Mouse (Mus musculus) mesoderm, embryonic 11.5 days (tissue): ENCODE measurements around the gene Grip1.

Experiments used
- DNase-seq: peaks from one replicate; pipeline ENCODE4 v3.0.0-alpha.2; 2012; ENCODE audit warnings: low read depth, low spot score

The Grip1 gene

DNA sequence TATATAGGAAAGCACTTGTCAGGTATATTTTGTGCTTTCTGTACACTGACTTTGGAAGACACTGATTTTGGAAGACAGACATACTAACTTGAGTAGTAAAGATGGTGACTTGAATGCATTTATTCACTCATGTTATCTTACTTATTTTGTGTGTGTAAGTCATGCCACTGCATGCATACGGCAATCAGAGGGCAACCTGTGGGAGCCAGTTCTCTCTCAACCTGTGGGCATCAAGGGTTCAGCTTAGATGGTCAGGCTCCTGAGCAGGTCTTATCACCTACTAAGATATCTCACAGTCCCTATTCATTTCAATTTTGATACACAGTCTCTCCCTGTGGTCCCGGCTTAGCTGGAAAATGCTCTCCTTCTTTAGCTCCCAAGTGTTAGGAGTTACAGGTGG, 5.4 kb downstream of the Grip1 start:
- DNase-seq = no peak

- no peak for DNase-seq
Measured at GRCm38 (mm10) chr10:119463345-119463744, 9.7 kb downstream of the Grip1 start.

GRCm38 (mm10) chr10:119463793-119464192, 10.2 kb downstream of the Grip1 start:
- no peak for DNase-seq

DNA sequence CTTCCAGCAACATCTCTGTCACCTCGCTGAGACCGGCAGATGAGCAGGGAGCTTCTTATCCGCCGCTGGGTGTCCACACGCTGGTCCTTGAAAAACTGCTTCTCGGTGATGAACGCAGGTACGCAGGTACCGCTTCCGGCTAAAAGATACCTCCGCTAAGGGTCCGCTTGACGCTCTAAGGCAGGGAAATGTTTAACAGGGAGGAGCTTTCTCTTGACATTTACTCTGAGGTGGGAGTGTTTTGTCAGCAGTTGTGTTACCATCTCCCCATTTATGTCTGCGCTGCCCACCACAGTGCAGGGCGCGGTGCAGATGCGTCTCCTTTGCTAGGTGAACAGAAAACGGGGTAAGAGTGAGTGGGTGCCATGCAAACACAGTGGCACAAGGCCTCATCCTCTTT, 14.3 kb downstream of the Grip1 start:
- no peak for DNase-seq

DNA sequence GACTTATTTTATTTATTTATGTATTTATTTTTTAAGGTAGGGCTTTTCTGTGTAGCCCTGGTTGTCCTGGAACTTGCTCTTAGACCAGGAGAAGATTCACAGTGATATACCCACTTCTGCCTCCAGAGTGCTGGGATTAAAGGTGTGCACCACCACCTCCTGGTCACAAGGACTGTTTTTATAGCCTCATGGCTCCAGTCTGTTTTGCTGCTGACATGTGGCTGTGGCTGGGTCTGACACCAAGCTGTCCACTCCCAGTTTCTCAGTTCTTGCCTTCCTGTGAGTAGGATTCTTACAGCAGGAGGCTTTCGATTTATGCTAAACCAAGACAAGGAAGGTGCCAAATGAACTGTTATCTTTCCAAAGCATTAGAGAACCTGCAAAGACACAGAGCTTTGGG, 16.5 kb downstream of the Grip1 start:
- DNase-seq = no peak

- no peak for DNase-seq
Measured at GRCm38 (mm10) chr10:119475166-119475565, 21.5 kb downstream of the Grip1 start.

- DNase-seq = no peak
Measured at GRCm38 (mm10) chr10:119477661-119478060, 24.0 kb downstream of the Grip1 start.

DNA sequence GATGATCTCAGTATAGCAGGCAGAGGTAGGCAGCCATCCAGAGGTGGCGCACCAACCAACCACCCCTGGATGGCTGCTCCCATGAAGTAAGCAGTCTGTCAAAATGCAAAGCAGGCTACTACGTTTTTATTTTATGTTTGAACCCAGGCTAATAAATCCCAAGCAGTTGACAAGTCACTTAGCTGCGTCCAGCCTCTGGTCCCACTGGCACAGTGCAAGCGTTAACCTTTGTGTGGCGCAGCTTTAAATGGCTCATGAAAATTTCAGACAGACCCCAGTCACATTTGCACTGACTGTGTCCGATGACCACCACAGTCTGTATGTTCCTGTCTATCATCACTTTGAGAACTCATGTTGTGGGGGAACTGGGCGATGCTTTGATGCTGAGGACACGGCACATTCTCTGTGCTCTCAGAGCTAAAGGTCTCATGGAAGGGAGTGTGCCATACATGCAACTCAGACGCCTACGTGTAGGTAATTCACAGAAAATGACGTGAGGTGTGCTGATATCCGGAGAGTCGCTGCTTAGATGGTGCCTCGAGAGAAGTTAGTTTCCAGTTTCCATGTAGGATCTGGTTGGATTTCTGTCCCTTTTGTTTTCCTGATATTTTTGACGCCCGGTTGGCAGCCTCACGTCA, 29.6 kb downstream of the Grip1 start:
- peak; percentile 66 for DNase-seq

- DNase-seq = peak; percentile 61
Measured at GRCm38 (mm10) chr10:119483766-119484165, 30.1 kb downstream of the Grip1 start.

DNA sequence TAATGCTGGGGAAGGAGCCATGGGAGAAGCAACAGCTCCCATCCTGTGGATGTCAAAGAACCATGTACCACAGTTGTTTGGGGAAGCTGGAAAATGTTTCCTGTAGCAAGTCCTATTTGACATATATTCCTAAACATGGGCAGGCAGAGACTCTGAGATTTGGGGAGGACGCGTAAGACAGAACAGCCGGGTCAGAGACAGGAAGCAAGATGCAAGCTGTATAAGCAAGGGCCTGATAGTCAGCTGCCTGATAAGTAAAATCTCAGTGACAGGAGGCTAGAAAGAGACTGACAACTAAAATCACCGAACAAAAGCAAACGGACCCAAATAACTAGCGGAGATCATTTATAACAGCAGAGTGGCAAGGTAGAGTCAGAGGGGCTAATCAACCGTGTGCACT, 33.3 kb downstream of the Grip1 start:
- DNase-seq = no peak

- no peak for DNase-seq
Measured at GRCm38 (mm10) chr10:119490831-119491230, 37.2 kb downstream of the Grip1 start.

DNA sequence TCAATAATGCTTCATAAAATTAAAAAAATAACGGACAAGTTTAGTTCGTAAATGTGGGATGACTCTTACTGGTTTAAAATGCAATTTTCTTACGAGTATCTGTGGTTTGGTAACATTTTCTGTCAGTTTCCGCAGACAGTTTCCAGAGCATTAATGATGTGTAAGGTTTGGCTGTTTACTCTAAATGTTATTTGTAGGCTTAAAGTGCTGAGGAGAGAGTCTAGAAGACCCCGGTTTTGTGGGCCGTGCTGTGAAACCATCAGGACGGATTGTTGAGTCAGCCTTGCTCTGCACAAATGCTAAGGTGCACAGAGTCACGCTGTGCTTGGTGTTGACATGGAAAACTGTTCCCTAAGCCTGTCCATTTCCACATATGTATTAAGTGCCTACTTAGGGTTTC, 41.7 kb downstream of the Grip1 start:
- DNase-seq = no peak

DNA sequence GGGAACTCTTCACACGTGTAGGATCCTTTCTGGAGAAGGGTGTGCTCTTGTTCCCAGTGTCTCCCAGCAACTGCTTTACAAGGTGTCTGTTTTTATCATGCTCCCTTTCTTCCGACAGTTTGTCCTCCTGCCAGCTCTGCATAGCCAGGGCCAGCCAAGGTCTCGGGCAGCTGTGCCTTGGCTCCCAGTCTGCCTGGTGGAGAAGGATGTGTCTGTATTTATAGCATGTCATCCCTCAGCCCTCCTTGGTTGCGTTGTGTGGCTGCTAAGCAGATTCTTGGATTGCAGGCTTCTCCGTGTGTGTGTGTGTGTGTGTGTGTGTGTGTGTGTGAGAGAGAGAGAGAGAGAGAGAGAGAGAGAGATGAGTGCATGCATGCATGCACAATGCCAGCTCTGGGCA, 42.6 kb downstream of the Grip1 start:
- DNase-seq = no peak

DNA sequence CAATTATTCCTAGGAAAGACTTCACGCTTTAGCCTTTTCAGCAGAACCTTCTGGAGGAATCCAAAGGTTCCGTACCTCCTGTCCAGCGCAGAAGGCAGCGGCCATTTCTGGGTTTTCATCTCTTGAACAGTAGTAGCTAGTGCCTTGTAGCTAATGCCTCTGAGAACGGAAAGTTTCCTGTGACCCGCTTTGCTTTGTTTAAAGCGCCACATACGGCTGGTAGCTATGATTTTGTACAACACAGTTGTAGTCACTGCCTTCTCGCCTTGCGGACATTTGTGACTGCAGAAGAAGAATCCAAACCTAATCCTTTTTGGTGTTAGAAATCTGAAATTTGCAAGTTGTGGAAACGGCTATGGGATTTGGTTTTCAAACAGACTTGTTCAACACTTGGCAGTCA, 68.1 kb downstream of the Grip1 start:
- DNase-seq = no peak

- no peak for DNase-seq
Measured at GRCm38 (mm10) chr10:119525730-119526129, 72.1 kb downstream of the Grip1 start.

DNA sequence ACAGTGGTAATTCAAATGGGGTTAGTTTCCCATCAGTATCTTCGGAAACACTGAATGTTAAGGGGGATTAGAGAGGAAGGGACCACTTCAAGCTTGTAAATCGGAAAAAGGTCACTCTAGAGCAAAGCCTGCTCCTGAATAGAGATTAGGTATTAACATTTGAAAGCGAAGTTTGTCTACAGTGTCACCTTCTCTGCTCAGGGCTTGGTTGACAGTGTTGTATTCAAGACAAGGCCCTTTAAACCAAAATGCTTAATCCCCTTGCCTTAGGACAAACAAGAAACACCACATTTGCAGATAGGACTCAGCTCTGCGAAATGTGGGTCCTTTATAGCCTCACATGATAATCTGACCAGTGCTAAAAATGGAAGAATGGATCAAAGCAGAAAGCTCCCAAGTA, 81.2 kb downstream of the Grip1 start:
- DNase-seq = no peak

- no peak for DNase-seq
Measured at GRCm38 (mm10) chr10:119541655-119542054, 88.0 kb downstream of the Grip1 start.

DNA sequence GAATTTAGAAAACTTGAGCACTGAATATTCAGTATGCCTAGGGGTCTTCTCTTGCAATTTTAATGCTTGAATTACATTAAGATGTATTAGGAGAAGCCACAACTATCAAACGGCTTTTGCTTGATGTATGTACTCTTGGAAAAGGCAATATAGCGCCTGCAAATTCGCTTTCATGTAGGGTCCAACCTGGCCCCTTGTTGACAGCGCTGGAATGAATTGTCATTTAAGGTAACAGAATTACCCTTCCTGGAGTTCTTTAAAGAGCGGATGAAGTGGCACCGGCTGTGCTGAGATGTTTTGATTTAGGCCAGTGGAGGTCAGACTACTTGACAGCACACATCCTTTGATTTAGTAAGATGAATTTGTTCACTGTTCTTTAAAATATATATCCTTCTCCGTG, 90.1 kb downstream of the Grip1 start:
- DNase-seq = no peak

DNA sequence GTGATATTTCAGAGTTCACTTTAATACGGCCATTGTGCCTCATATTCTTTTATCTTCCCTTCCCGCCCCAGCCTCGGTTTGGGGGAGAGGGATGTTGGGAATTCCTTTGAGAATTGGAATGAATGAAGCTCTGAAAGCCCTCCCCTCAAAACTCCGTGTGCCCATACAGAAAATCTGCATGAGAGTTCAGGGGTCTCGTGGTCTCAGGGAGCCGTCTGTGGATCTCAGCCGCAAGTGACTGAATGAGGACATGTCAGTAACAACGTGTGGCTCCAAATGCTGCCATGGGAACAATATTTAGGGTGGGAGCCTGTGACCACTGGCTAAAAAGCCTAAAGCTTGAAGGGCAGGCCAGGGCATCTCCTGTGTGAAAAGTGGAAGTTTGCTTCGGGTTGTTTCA, 91.1 kb downstream of the Grip1 start:
- no peak for DNase-seq

GRCm38 (mm10) chr10:119547875-119548274, 94.2 kb downstream of the Grip1 start:
- DNase-seq = no peak

- no peak for DNase-seq
Measured at GRCm38 (mm10) chr10:119548774-119549173, 95.1 kb downstream of the Grip1 start.

- DNase-seq = no peak
Measured at GRCm38 (mm10) chr10:119550630-119551029, 97.0 kb downstream of the Grip1 start.

- DNase-seq = no peak
Measured at GRCm38 (mm10) chr10:119556346-119556745, 102.7 kb downstream of the Grip1 start.

DNA sequence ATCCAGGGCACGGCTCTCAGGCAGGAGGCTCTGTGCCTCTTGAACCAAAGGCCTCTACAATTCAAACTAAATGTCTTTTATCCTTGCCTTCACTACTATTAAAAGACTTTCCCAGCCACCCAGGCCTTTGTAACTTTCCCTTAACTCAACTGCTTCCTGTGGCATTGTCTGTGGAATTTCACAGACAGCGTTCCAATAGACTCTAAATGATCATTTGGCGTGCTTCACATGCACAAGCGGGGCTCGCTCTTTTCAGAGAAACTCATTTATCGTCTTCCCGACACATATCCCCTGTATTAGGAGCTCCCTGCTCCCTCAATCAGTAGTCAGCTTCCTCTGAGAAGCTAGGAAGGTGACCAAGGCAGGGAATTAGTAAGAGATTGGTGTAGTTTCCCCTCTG, 104.8 kb downstream of the Grip1 start:
- DNase-seq = no peak
